8 mouse cellular contexts compared by ENCODE assay signal in the genomic region with DNA sequence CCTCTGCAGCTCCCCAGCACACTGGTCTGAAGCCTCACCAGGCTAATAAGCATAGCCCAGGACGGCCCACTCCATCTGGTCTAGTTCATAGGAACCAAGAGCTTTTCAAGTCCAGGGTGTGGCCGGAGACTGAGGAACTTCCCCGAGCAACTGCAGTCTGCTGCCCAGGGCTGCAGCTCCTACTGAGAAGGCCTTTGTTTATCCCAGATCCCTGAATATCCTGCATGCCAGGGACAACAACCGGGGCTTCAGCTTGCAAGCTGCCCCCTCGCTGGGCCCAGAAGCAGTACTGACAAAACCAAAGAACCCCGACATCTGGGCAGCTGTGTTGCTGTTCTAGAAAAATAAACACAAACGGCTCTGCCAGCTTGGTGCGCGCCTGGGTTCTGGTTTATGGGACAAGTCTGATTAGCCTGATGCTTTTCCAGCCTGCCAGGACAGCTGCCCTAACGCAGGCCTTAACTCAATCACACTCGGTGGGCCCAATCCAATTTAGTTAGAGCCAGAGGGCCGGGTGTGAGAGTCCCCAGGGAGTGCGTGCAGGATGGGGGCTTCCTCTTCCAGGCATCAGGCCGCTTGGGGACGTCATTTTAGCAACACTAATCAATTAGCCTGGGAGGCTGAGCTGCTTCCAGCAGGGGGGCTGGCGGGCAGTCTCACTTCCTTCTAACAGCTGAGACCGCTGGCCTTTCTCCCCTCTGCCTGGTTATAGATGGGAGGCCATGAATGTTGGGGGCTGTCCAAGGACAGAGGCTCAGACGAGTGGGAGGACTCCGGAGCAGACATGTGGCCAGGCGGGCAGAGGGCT. TPM values are rescaled to one million over a fixed set of nuclear protein-coding genes. Genes with fewer than 3 reads are reported as not detected.
DNase-seq lines count a peak whose midpoint lies in the region; ATAC-seq and TF ChIP-seq lines count a peak whose summit lies in the region.

No protein-coding gene starts in this region.

- H3K4me1 ChIP-seq in forebrain, embryonic 11.5 days (replicated peaks; ENCODE audit: control insufficient read depth, insufficient read depth, low read length): peaks cover 36% of the 10 kb centered on the region
- H3K4me1 ChIP-seq in midbrain, embryonic 12.5 days: peaks cover 64% of the 10 kb centered on the region
- peaks cover 14% of the 10 kb centered on the region for H3K4me1 ChIP-seq in thymus, adult 2 months (replicated peaks; ENCODE audit: control insufficient read depth, insufficient read depth, low read length)

- H3K36me3 ChIP-seq in forebrain, embryonic 11.5 days (ENCODE audit: control insufficient read depth, insufficient read depth, low read length): no peaks in the 10 kb centered on the region
- no peaks in the 10 kb centered on the region for H3K36me3 ChIP-seq in midbrain, embryonic 12.5 days
- H3K36me3 ChIP-seq in thymus, adult 2 months (ENCODE audit: control insufficient read depth, insufficient read depth, low read length): no peaks in the 10 kb centered on the region

- intact Hi-C loops in heart, postnatal 10 days (cut with DNase I): no loop called here

- H3K9ac ChIP-seq in forebrain, embryonic 11.5 days (ENCODE audit: low read length): peak overlapping the region; percentile 33
- H3K9ac ChIP-seq in midbrain, embryonic 12.5 days (replicated peaks): peak overlapping the region; percentile 47; the same call in 1 of the 2 replicates

- H3K4me3 ChIP-seq in forebrain, embryonic 11.5 days (ENCODE audit: low read depth, low read length): no peak overlapping the region
- H3K4me3 ChIP-seq in midbrain, embryonic 12.5 days: no peak overlapping the region
- no peak overlapping the region for H3K4me3 ChIP-seq in thymus, adult 2 months (ENCODE audit: control insufficient read depth, insufficient read depth, low read length)

- peak; percentile 26 for DNase-seq in right cerebral cortex, postnatal 14 days
- DNase-seq in right cerebral cortex, postnatal 25 days: no peak
- peak; percentile 72 for DNase-seq in forebrain, embryonic 11.5 days (ENCODE audit: low spot score)
- peak; percentile 85 to 86 for DNase-seq in heart, postnatal 10 days
- peak; percentile 68 to 69 for DNase-seq in kidney, postnatal 36 days
- no peak for DNase-seq in right cerebral cortex, adult 18-20 months
- DNase-seq in thymus, adult 2 months: no peak

- H3K27ac ChIP-seq in forebrain, embryonic 11.5 days (ENCODE audit: low read depth, low read length): peak overlapping the region; percentile 80
- peak overlapping the region; percentile 98 for H3K27ac ChIP-seq in midbrain, embryonic 12.5 days (replicated peaks)
- no peak overlapping the region for H3K27ac ChIP-seq in thymus, adult 2 months (ENCODE audit: control insufficient read depth, insufficient read depth, low read length)

- H3K4me2 ChIP-seq in forebrain, embryonic 11.5 days (ENCODE audit: low read depth, low read length, severe bottlenecking): no peak overlapping the region; the same call in 1 of the 2 replicates
- peak overlapping the region; percentile 55; the same call in 1 of the 2 replicates for H3K4me2 ChIP-seq in midbrain, embryonic 12.5 days (replicated peaks)

- WGBS in forebrain, embryonic 11.5 days: 5% methylated on average over 20 of the region's 20 CpGs
- WGBS in midbrain, embryonic 12.5 days: 5% methylated on average over 20 of the region's 20 CpGs
- whole genome bisulfite sequencing in thymus, adult 2 months: 86% methylated on average over 20 of the region's 20 CpGs

- TF ChIP-seq CTCF in thymus, adult 2 months (IDR thresholded peaks at IDR 0.05; ENCODE audit: borderline replicate concordance, control insufficient read depth, extremely low read depth, insufficient read depth, low read length, poor library complexity): no peak

- H3K27me3 ChIP-seq in forebrain, embryonic 11.5 days (ENCODE audit: control insufficient read depth, insufficient read depth, low read length): no peaks in the 10 kb centered on the region
- peaks cover 3% of the 10 kb centered on the region for H3K27me3 ChIP-seq in midbrain, embryonic 12.5 days
- no peaks in the 10 kb centered on the region for H3K27me3 ChIP-seq in thymus, adult 2 months (ENCODE audit: control insufficient read depth, insufficient read depth, low read length)

- no peaks in the 10 kb centered on the region for H3K9me3 ChIP-seq in forebrain, embryonic 11.5 days (ENCODE audit: control insufficient read depth, low read length)
- no peaks in the 10 kb centered on the region for H3K9me3 ChIP-seq in midbrain, embryonic 12.5 days

- no peak for ATAC-seq in forebrain, embryonic 11.5 days (replicated peaks; ENCODE audit: low FRiP score)
- ATAC-seq in midbrain, embryonic 12.5 days (ENCODE audit: low FRiP score, low read depth): peak; percentile 14; the same call in 1 of the 2 replicates

- no peak for TF ChIP-seq POLR2A in thymus, adult 2 months (IDR thresholded peaks at IDR 0.05; ENCODE audit: control insufficient read depth, extremely low read depth, insufficient read depth, low read length, poor library complexity)

RNA-seq across cellular contexts. Expression of gene Mxra7, which starts 13.6 kb away (rescaled TPM):
- polyA plus RNA-seq in forebrain, embryonic 11.5 days (2014; fragmentation: Nextera tagmentation; extraction: Ambion mirVana): 16.8 and 19.6 TPM in 2 replicates
- total RNA-seq in heart, postnatal 10 days (2021): 10 to 100 TPM; 43.3 to 48.7 TPM
- 44.2 and 45.2 TPM in 2 replicates for polyA plus RNA-seq in midbrain, embryonic 12.5 days (2016; fragmentation: Nextera tagmentation; extraction: Ambion mirVana)
- 8.6 and 14.2 TPM in 2 replicates for polyA plus RNA-seq in thymus, adult 2 months (2012; rRNA removed)

RNA-seq across cellular contexts. Expression of gene Mettl23, which starts 28.8 kb away (rescaled TPM):
- 67.6 and 70.4 TPM in 2 replicates for polyA plus RNA-seq in forebrain, embryonic 11.5 days (2014; fragmentation: Nextera tagmentation; extraction: Ambion mirVana)
- total RNA-seq in heart, postnatal 10 days (2021): 10 to 100 TPM; 32.0 to 35.1 TPM
- polyA plus RNA-seq in midbrain, embryonic 12.5 days (2016; fragmentation: Nextera tagmentation; extraction: Ambion mirVana): 71.3 and 72.3 TPM in 2 replicates
- polyA plus RNA-seq in thymus, adult 2 months (2012; rRNA removed): 69.9 and 82.6 TPM in 2 replicates

RNA-seq across cellular contexts. Expression of gene Jmjd6, which starts 29.0 kb away (rescaled TPM):
- 86.8 and 99.5 TPM in 2 replicates for polyA plus RNA-seq in forebrain, embryonic 11.5 days (2014; fragmentation: Nextera tagmentation; extraction: Ambion mirVana)
- total RNA-seq in heart, postnatal 10 days (2021): 10 to 100 TPM; 33.3 to 37.8 TPM
- 92.8 and 95.2 TPM in 2 replicates for polyA plus RNA-seq in midbrain, embryonic 12.5 days (2016; fragmentation: Nextera tagmentation; extraction: Ambion mirVana)
- 37.3 and 46.3 TPM in 2 replicates for polyA plus RNA-seq in thymus, adult 2 months (2012; rRNA removed)

RNA-seq across cellular contexts. Expression of gene Mfsd11, which starts 38.0 kb away (rescaled TPM):
- 27.9 and 31.0 TPM in 2 replicates for polyA plus RNA-seq in forebrain, embryonic 11.5 days (2014; fragmentation: Nextera tagmentation; extraction: Ambion mirVana)
- 10 to 100 TPM; 41.7 to 43.6 TPM for total RNA-seq in heart, postnatal 10 days (2021)
- polyA plus RNA-seq in midbrain, embryonic 12.5 days (2016; fragmentation: Nextera tagmentation; extraction: Ambion mirVana): 38.9 and 46.3 TPM in 2 replicates
- polyA plus RNA-seq in thymus, adult 2 months (2012; rRNA removed): 32.9 and 33.0 TPM in 2 replicates

RNA-seq across cellular contexts. Expression of gene Srsf2, which starts 38.6 kb away (rescaled TPM):
- polyA plus RNA-seq in forebrain, embryonic 11.5 days (2014; fragmentation: Nextera tagmentation; extraction: Ambion mirVana): 1,008 and 1,039 TPM in 2 replicates
- total RNA-seq in heart, postnatal 10 days (2021): 100 to 1,000 TPM; 196 to 197 TPM
- polyA plus RNA-seq in midbrain, embryonic 12.5 days (2016; fragmentation: Nextera tagmentation; extraction: Ambion mirVana): 848 and 913 TPM in 2 replicates
- 1,171 and 1,772 TPM in 2 replicates for polyA plus RNA-seq in thymus, adult 2 months (2012; rRNA removed)

Comparison
In these comparisons a context has a peak if more than half of its experiments do, and no peak if none do; other contexts are left out.
1. DNase-seq: peak in right cerebral cortex, postnatal 14 days (single experiment), forebrain, embryonic 11.5 days (single experiment), heart, postnatal 10 days (2 of 2) and kidney, postnatal 36 days (2 of 2); none in right cerebral cortex, postnatal 25 days (single experiment), right cerebral cortex, adult 18-20 months (single experiment) and thymus, adult 2 months (single experiment).